Mouse (Mus musculus) frontal cortex, adult 2 months (tissue): Measurements from ENCODE around the gene Gm49380. TPM values are rescaled to one million over a fixed set of nuclear protein-coding genes. Genes with fewer than 3 reads are reported as not detected.
A peak's percentile ranks its signal among the peaks of the same experiment; 100 is the strongest.

Experiments used
- DNase-seq, 2 experiments: peaks; one replicate each; pipeline ENCODE4 v3.0.0; 2022; ENCODE audit warnings: low spot score in 1 of 2; ENCODE audit errors: extremely low spot score in 1 of 2
- polyA plus RNA-seq: library from polyadenylated mRNA; depleted of rRNA; stranded (reverse); fragments of >200 nt; gene quantifications from 2 replicates; pipeline ENCODE4 v1.2.3, GENCODE M21; 2012

Gm49380 gene
- polyA plus RNA-seq, 1 experiment: 0.16 TPM

GRCm38 (mm10) chr9:44048541-44049380 is 64.5 kb downstream of the Gm49380 start:
- peak in 1 of 2 experiments; percentile 81 for DNase-seq

DNA sequence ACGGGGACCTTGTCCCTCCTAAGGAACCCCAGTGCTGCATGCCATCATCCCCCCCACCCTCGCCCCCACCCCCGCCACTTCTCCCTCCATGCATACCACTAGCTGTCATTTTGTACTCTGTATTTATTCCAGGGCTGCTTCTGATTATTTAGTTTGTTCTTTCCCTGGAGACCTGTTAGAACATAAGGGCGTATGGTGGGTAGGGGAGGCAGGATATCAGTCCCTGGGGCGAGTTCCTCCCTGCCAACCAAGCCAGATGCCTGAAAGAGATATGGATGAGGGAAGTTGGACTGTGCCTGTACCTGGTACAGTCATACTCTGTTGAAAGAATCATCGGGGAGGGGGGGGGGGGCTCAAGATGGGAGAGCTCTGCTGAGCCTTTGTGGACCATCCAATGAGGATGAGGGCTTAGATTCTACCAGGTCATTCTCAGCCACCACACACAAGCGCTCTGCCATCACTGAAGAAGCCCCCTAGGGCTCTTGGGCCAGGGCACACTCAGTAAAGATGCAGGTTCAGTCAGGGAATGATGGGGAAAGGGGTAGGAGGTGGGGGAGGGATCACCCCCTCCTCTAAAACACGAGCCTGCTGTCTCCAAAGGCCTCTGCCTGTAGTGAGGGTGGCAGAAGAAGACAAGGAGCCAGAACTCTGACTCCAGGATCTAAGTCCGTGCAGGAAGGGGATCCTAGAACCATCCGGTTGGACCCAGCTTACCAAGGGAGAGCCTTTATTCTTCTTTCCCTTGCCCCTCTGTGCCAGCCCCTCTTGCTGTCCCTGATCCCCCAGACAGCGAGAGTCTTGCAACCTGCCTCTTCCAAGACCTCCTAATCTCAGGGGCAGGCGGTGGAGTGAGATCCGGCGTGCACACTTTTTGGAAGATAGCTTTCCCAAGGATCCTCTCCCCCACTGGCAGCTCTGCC is 65.5 kb downstream of the Gm49380 start:
- DNase-seq: no peak

GRCm38 (mm10) chr9:44047071-44047470 is 66.2 kb downstream of the Gm49380 start:
- DNase-seq: no peak

DNA sequence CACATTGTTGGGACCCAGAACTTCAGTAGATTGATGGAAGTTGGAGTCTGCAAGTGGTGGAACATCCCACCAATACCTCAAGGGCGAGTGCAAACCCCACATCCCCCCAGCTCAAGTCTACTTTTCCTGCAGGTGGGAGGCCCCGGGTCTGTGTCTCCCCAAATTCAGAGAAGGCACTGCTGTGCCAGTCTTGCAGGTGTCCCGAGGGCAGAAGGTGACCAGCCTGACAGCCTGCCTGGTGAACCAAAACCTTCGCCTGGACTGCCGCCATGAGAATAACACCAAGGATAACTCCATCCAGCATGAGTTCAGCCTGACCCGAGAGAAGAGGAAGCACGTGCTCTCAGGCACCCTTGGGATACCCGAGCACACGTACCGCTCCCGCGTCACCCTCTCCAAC is 66.9 kb downstream of the Gm49380 start:
- DNase-seq: no peak

DNA sequence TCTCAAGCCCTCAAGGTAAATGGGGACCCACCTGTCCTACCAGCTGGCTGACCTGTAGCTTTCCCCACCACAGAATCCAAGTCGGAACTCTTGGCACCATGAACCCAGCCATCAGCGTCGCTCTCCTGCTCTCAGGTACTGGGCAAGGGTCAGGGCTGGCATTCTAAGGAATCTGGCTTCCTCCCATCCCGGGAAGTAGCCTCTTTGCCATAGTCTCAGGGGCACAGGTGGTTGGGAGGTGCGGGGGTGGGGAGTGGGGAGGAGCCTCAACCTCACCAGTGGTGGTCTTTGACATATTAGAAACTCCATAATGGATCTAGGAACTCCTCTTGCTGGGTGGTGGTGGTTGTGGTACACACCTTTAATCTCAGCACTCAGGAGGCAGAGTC is 67.4 kb downstream of the Gm49380 start:
- DNase-seq: no peak

DNA sequence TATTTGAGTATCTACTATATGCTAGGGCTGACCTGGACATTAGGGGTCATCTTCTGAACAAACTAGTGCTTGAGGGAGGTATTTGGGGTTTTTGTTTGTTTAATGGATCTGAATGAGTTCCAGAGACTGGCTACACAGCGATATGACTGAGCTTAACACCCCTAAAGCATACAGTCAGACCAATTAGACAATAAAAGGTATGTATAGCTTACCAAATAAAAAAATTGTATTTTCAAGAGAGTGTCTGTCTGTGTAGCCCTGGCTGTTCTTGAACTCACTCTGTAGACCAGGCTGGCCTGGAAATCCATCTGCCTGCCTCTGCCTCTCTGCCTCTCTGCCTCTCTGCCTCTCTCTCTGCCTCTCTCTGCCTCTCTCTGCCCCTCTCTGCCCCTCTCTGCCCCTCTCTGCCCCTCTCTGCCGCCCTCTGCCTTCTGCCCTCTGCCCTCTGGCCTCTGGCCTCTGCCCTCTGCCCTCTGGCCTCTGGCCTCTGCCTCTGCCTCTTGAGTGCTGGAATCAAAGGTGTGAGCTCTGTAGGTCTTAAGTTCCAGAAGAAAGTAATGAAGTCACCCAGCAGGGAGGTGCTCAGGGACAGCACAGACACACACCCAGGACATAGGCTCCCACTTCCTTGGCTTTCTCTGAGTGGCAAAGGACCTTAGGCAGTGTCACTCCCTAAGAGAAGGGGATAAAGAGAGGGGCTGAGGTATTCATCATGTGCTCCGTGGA is 68.0 kb downstream of the Gm49380 start:
- no peak for DNase-seq

DNA sequence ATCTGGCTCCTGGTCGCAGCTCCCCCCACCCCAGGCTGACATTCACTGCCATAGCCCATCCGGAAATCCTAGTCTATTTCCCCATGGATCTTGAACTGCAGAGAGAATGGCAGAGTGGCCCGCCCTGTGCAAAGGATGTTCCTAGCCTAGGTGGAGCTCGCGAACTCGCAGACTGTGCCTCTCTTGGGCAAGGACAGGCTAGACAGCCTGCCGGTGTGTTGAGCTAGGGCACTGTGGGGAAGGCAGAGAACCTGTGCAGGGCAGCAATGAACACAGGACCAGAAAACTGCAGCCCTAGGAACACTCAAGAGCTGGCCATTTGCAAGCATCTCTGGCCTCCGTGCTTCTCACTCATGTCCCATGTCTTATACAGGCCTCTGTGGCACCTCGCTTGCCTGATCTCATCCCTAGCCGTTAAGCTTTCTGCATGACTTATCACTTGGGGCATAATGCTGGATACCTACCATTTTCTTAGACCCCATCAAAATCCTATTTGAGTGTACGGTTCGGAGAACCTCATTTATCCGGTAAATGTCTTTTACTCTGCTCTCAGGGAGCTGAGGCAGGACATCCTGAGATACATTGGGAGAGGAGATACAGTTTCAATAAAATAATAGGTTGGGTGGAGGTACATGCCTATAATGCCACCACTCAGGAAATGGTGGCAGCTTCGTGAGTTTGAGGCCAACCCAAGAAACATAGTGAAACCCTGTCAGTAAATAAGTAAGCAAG is 68.7 kb downstream of the Gm49380 start:
- DNase-seq: peak in 1 of 2 experiments; percentile 62

DNA sequence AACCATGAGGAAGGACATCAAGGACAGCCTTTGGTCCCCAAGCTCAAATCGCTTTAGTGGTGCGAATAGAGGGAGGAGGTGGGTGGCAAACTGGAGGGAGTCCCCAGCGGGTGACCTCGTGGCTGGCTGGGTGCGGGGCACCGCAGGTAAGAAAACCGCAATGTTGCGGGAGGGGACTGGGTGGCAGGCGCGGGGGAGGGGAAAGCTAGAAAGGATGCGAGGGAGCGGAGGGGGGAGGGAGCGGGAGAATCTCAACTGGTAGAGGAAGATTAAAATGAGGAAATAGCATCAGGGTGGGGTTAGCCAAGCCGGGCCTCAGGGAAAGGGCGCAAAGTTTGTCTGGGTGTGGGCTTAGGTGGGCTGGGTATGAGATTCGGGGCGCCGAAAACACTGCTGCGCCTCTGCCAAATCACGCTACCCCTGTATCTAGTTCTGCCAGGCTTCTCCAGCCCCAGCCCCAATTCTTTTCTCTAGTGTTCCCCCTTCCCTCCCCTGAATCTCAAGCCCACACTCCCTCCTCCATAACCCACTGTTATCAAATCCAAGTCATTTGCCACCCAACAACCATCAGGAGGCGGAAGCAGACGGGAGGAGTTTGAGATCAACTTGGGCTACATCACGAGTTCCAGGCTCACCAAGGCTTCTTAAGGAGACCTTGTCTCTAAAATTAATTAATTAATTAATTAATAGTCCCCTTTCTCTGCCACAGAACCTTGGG is 69.4 kb downstream of the Gm49380 start:
- DNase-seq: peak in 1 of 2 experiments; percentile 55

- peak; percentile 57 to 85 for DNase-seq
These were observed 70.2 kb downstream of the Gm49380 start, which contains the start of gene Thy1 for GRCm38 (mm10) chr9:44042836-44043707. Thy1 (plus strand) TSS chr9:44043384.

GRCm38 (mm10) chr9:44042396-44042680 is 71.0 kb downstream of the Gm49380 start:
- DNase-seq: no peak

GRCm38 (mm10) chr9:44041511-44042395 is 71.5 kb downstream of the Gm49380 start:
- no peak for DNase-seq

DNA sequence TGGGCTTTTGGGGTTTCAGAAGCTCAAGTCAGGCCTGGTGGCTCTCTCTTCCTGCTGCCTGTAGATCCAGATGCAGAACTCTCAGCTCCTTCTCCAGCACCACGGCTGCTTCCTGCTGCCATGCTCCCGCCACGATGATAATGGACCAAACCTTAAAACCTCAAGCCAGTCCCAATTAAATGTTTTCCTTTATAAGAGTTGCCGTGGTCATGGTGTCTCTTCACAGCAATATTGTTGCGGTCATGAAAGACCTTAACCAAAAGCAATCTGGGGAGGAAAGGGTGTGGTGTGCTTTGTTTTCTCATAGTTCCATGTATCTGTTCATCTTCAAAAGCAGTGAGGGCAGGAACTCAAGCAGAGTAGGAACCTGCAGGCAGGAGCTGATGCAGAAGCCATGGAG is 76.2 kb downstream of the Gm49380 start:
- DNase-seq: no peak

DNA sequence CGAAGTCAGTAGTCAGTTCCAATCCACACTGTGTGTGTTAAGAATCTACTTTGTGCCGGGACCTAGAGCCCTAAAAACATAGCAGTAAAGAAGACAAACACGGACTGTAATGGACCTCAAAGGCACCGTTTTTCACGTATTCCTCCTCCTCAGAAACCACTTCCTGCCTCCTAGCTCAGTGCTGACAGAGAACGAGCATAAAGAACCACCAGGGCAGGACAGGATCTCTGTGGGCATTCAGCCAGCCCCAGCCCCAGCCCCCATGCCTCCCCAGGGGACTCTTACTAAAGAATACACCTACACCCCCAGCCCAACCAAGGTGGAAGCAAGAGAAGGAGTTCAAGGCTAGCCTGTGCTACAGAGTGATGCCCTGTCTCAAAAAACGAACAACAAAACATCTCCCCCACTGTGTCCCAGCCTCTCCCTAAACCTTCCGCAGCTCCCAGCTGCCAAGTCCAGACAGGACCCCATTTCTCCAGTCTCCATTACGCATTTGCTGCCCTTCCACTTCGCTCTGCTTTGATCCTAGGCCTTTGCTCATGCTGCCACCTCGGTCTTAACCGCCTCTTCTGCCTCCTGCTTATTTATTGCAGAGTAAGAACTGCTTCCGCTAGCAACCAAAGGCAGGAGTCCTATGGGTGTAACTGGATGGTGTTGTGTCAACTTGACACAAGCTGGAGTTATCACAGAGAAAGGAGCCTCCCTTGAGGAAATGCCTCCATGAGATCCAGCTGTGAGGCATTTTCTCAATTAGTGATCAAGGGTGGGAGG is 79.2 kb downstream of the Gm49380 start:
- DNase-seq: no peak

GRCm38 (mm10) chr9:44033317-44033716 is 80.0 kb downstream of the Gm49380 start:
- DNase-seq: no peak

GRCm38 (mm10) chr9:44031946-44032345 is 81.4 kb downstream of the Gm49380 start:
- no peak for DNase-seq

GRCm38 (mm10) chr9:44031079-44031478 is 82.2 kb downstream of the Gm49380 start:
- no peak for DNase-seq

DNA sequence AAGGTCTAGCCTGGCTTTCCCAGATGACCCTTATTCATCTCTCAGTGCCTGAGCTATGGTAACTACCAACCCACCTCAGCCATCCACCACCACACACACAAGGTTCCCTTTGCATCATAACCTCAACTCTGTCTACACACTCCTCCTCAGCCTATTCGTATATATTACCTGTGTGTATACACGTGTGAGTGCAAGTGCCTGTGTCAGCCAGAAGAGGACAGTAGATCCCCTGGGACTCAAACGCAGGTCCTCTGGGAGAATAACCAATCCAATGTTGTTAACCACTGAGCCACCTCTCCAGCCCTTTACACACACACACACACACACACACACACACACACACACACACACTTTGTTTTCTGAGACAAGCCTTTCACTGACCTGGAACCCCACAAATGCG is 82.7 kb downstream of the Gm49380 start:
- no peak for DNase-seq
